Mouse (Mus musculus): ENCODE measurements around the gene Glud1. TPM values are rescaled to one million over a fixed set of nuclear protein-coding genes. Genes with fewer than 3 reads are reported as not detected.
A peak's percentile ranks its signal among the peaks of the same experiment; 100 is the strongest.

The Glud1 gene
- polyA plus RNA-seq, 1 experiment from 2014 or later = 78.8 TPM

GRCm38 (mm10) chr14:34296350-34296749 is 14.2 kb upstream of the Glud1 start:
- H3K27ac ChIP-seq = no peak overlapping the region
- no peaks in the 10 kb centered on the region for H3K27me3 ChIP-seq
- no peak for ATAC-seq (ENCODE audit: low FRiP score, low read depth)
- no peaks in the 10 kb centered on the region; the same call in 1 of the 2 replicates for H3K4me1 ChIP-seq
- 82% methylated on average over 7 of the region's 7 CpGs for WGBS
- no peak overlapping the region for H3K4me3 ChIP-seq
- no peaks in the 10 kb centered on the region for H3K9me3 ChIP-seq
- no peaks in the 10 kb centered on the region; the same call in 1 of the 2 replicates for H3K36me3 ChIP-seq
- H3K4me2 ChIP-seq (replicated peaks) = no peak overlapping the region
- H3K9ac ChIP-seq = no peak overlapping the region

- H3K27ac ChIP-seq = no peak overlapping the region
- 65% methylated on average over 4 of the region's 4 CpGs for WGBS
- H3K9ac ChIP-seq = no peak overlapping the region
- no peak overlapping the region for H3K4me2 ChIP-seq (replicated peaks)
- H3K27me3 ChIP-seq = no peaks in the 10 kb centered on the region
- H3K36me3 ChIP-seq = peaks cover 3% of the 10 kb centered on the region
- no peaks in the 10 kb centered on the region for H3K9me3 ChIP-seq
- H3K4me3 ChIP-seq = no peak overlapping the region
- ATAC-seq (ENCODE audit: low FRiP score, low read depth) = no peak
- H3K4me1 ChIP-seq = no peaks in the 10 kb centered on the region; the same call in 1 of the 2 replicates
These were observed 13.5 kb upstream of the Glud1 start for GRCm38 (mm10) chr14:34297038-34297437.

- Histone ChIP-seq H3K9ac (no peak overlapping the region), H3K4me2 (replicated peaks) (no peak overlapping the region), H3K27me3 (no peaks in the 10 kb centered on the region), H3K27ac (no peak overlapping the region), H3K4me3 (no peak overlapping the region), H3K4me1 (no peaks in the 10 kb centered on the region; the same call in 1 of the 2 replicates), H3K36me3 (peaks cover 4% of the 10 kb centered on the region), H3K9me3 (no peaks in the 10 kb centered on the region)
- WGBS = 59% methylated on average over 2 of the region's 2 CpGs
- no peak for ATAC-seq (ENCODE audit: low FRiP score, low read depth)
These were observed 12.9 kb upstream of the Glud1 start for GRCm38 (mm10) chr14:34297634-34298033.

- H3K36me3 ChIP-seq = peaks cover 4% of the 10 kb centered on the region
- 75% methylated on average over 11 of the region's 11 CpGs for WGBS
- no peak overlapping the region for H3K9ac ChIP-seq
- H3K4me1 ChIP-seq = peaks cover 8% of the 10 kb centered on the region; the same call in 1 of the 2 replicates
- ATAC-seq (ENCODE audit: low FRiP score, low read depth) = no peak
- no peak overlapping the region for H3K4me3 ChIP-seq
- H3K4me2 ChIP-seq (replicated peaks) = no peak overlapping the region
- no peaks in the 10 kb centered on the region for H3K27me3 ChIP-seq
- H3K9me3 ChIP-seq = no peaks in the 10 kb centered on the region
- H3K27ac ChIP-seq = no peak overlapping the region
These were observed 11.4 kb upstream of the Glud1 start for GRCm38 (mm10) chr14:34298871-34299700.

GRCm38 (mm10) chr14:34302681-34303242 is 7.8 kb upstream of the Glud1 start:
- no peak overlapping the region for H3K4me2 ChIP-seq (replicated peaks)
- 61% methylated on average over 5 of the region's 5 CpGs for whole genome bisulfite sequencing
- H3K36me3 ChIP-seq = peaks cover 4% of the 10 kb centered on the region
- no peak overlapping the region for H3K9ac ChIP-seq
- H3K4me3 ChIP-seq = no peak overlapping the region
- no peaks in the 10 kb centered on the region for H3K9me3 ChIP-seq
- no peak for ATAC-seq (ENCODE audit: low FRiP score, low read depth)
- H3K27ac ChIP-seq = no peak overlapping the region
- no peaks in the 10 kb centered on the region for H3K27me3 ChIP-seq
- H3K4me1 ChIP-seq = peaks cover 8% of the 10 kb centered on the region; the same call in 1 of the 2 replicates

- Histone ChIP-seq H3K9ac (no peak overlapping the region), H3K9me3 (no peaks in the 10 kb centered on the region), H3K4me3 (no peak overlapping the region), H3K4me1 (peaks cover 8% of the 10 kb centered on the region; the same call in 1 of the 2 replicates), H3K27me3 (no peaks in the 10 kb centered on the region), H3K27ac (no peak overlapping the region; the same call in 1 of the 2 replicates), H3K4me2 (replicated peaks) (no peak overlapping the region), H3K36me3 (peaks cover 4% of the 10 kb centered on the region)
- WGBS = 15% methylated on average over 5 of the region's 5 CpGs
- ATAC-seq (ENCODE audit: low FRiP score, low read depth) = no peak
These were observed 7.3 kb upstream of the Glud1 start for GRCm38 (mm10) chr14:34303265-34303680.

- Histone ChIP-seq H3K4me2 (replicated peaks) (peak overlapping the region; percentile 78), H3K36me3 (peaks cover 4% of the 10 kb centered on the region; the same call in 1 of the 2 replicates), H3K4me1 (peaks cover 20% of the 10 kb centered on the region), H3K4me3 (no peak overlapping the region), H3K27me3 (no peaks in the 10 kb centered on the region), H3K27ac (no peak overlapping the region), H3K9ac (peak overlapping the region; percentile 98; the same call in 1 of the 2 replicates), H3K9me3 (no peaks in the 10 kb centered on the region)
- no peak for ATAC-seq (ENCODE audit: low FRiP score, low read depth)
- 86% methylated on average over 4 of the region's 4 CpGs for whole genome bisulfite sequencing
These were observed 1.3 kb upstream of the Glud1 start for GRCm38 (mm10) chr14:34309266-34309665.

- Histone ChIP-seq H3K4me3 (peak overlapping the region; percentile 95), H3K27me3 (no peaks in the 10 kb centered on the region), H3K4me1 (peaks cover 22% of the 10 kb centered on the region), H3K27ac (peak overlapping the region; percentile 97), H3K4me2 (replicated peaks) (peak overlapping the region; percentile 78), H3K9me3 (no peaks in the 10 kb centered on the region), H3K9ac (peak overlapping the region; percentile 98), H3K36me3 (peaks cover 4% of the 10 kb centered on the region; the same call in 1 of the 2 replicates)
- ATAC-seq (ENCODE audit: low FRiP score, low read depth) = no peak
- 6% methylated on average over 5 of the region's 5 CpGs for WGBS
These were observed 657 bp upstream of the Glud1 start for GRCm38 (mm10) chr14:34309907-34310233.

GRCm38 (mm10) chr14:34311021-34311631 is 599 bp downstream of the Glud1 start:
- Histone ChIP-seq H3K4me3 (peak overlapping the region; percentile 95), H3K27ac (peak overlapping the region; percentile 97), H3K4me1 (peaks cover 25% of the 10 kb centered on the region), H3K36me3 (peaks cover 4% of the 10 kb centered on the region; the same call in 1 of the 2 replicates), H3K27me3 (no peaks in the 10 kb centered on the region), H3K9ac (peak overlapping the region; percentile 98), H3K4me2 (replicated peaks) (peak overlapping the region; percentile 78), H3K9me3 (no peaks in the 10 kb centered on the region)
- WGBS = under 1% methylated on average over 45 of the region's 47 CpGs
- ATAC-seq (ENCODE audit: low FRiP score, low read depth) = peak; percentile 1; the same call in 1 of the 2 replicates

- no peak for ATAC-seq (ENCODE audit: low FRiP score, low read depth)
- no peaks in the 10 kb centered on the region for H3K27me3 ChIP-seq
- H3K9me3 ChIP-seq = no peaks in the 10 kb centered on the region
- peak overlapping the region; percentile 98 for H3K9ac ChIP-seq
- H3K4me3 ChIP-seq = peak overlapping the region; percentile 95
- no peak overlapping the region for H3K27ac ChIP-seq
- peak overlapping the region; percentile 78 for H3K4me2 ChIP-seq (replicated peaks)
- 2% methylated on average over 4 of the region's 4 CpGs for WGBS
- peaks cover 4% of the 10 kb centered on the region; the same call in 1 of the 2 replicates for H3K36me3 ChIP-seq
- H3K4me1 ChIP-seq = peaks cover 25% of the 10 kb centered on the region
These were observed 1.2 kb downstream of the Glud1 start for GRCm38 (mm10) chr14:34311691-34312090.

GRCm38 (mm10) chr14:34312339-34313048 is 2.0 kb downstream of the Glud1 start:
- H3K4me1 ChIP-seq = peaks cover 25% of the 10 kb centered on the region
- no peaks in the 10 kb centered on the region for H3K27me3 ChIP-seq
- H3K9ac ChIP-seq = peak overlapping the region; percentile 40
- H3K4me2 ChIP-seq (replicated peaks) = peak overlapping the region; percentile 78
- no peak for ATAC-seq (ENCODE audit: low FRiP score, low read depth)
- no peaks in the 10 kb centered on the region for H3K9me3 ChIP-seq
- no peak overlapping the region for H3K27ac ChIP-seq
- H3K36me3 ChIP-seq = peaks cover 4% of the 10 kb centered on the region; the same call in 1 of the 2 replicates
- peak overlapping the region; percentile 95 for H3K4me3 ChIP-seq
- WGBS = 19% methylated on average over 6 of the region's 6 CpGs

Data from limb, embryonic 13.5 days (tissue).